Mouse (Mus musculus): ENCODE results near the gene Rbfox2. TPM values are rescaled to one million over a fixed set of nuclear protein-coding genes. Genes with fewer than 3 reads are reported as not detected.

The Rbfox2 gene
- polyA plus RNA-seq, 1 experiment: 6.1 TPM

DNA sequence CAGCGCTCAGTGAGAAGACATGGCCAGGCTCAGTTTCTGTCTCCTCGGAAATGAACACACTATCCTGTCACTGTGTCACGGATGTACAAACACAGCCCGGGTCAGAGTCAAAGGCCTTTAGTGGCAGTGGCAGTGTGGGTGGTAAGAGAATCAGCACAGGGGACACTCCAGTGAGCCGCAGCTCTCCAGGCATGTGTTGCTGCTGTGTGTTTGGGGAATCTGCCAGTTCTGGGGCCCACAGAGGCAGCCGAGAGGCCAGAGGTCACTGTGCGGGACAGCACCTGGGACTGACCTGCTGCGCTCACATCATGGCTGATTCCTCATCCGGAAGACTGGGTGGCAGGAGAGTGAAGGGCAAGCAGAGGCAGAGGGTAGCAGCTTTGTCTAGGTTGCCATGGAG lies 228.9 kb downstream of the Rbfox2 start:
- 88% methylated on average over 9 of the region's 9 CpGs for whole genome bisulfite sequencing
- TF ChIP-seq CTCF (IDR thresholded peaks at IDR 0.05; ENCODE audit: control insufficient read depth, insufficient read depth, low read length) (no peak), POLR2A (IDR thresholded peaks at IDR 0.05; ENCODE audit: borderline replicate concordance, control insufficient read depth, low read depth, low read length) (no peak)
- H3K27ac ChIP-seq (ENCODE audit: control insufficient read depth, insufficient read depth, low read depth, low read length, poor library complexity): no peak overlapping the region
- no peaks in the 10 kb centered on the region for H3K4me1 ChIP-seq (ENCODE audit: control insufficient read depth, insufficient read depth, low read length)
- no peak overlapping the region for H3K4me3 ChIP-seq (replicated peaks; ENCODE audit: control insufficient read depth, low read depth, low read length)

DNA sequence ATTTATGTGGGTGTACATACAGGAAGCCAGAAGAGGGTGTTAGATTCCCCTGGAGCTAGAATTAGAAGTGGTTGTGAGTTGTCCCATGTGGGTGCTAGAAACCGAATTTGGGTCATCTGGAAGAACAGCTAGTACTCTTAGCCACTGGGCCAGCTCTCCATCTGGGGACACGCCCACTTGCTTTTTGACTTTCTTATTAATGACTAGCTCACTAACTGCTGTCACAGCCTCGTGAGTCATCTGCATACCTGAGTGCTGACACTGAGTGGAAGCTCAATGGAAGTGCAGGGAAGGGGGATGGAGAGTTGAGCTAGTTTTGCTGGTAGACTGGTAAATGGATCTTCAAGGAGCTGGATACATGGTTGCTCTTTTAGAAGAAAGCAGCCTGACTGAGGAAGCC lies 230.3 kb downstream of the Rbfox2 start:
- H3K4me3 ChIP-seq (replicated peaks; ENCODE audit: control insufficient read depth, low read depth, low read length): no peak overlapping the region
- H3K27ac ChIP-seq (ENCODE audit: control insufficient read depth, insufficient read depth, low read depth, low read length, poor library complexity): no peak overlapping the region
- 68% methylated on average over 3 of the region's 3 CpGs for WGBS
- H3K4me1 ChIP-seq (ENCODE audit: control insufficient read depth, insufficient read depth, low read length): no peaks in the 10 kb centered on the region
- no peak for TF ChIP-seq POLR2A (IDR thresholded peaks at IDR 0.05; ENCODE audit: borderline replicate concordance, control insufficient read depth, low read depth, low read length)
- no peak for TF ChIP-seq CTCF (IDR thresholded peaks at IDR 0.05; ENCODE audit: control insufficient read depth, insufficient read depth, low read length)

DNA sequence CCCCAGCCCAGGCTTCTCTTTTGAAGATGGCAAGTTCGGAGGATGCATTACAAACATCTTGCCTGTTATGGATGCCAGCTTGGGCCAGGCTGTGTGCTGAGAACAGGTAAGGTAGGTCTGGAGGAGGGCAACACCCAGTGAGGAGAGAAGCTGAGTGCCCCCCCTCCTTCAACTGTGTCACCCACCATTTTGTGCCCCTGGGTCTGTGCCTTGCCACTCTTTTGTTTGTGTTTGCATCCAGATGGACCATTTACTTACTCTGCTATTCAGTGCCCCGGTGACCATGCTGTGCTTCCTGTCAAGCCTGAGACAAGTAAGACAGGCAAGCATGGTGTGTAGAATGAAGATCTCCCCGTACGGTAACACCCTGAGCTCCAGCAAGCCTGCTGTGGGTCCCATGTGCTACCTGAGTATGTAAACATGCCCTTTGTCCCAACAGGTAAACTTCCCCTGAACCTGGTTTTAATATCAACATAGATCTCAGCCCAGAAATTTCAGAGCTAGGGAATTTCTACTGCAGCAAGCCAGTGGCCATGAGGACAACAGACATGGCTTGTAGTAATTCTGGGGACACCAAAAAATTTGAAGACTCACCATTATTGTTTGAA lies 234.1 kb downstream of the Rbfox2 start:
- Histone ChIP-seq H3K27ac (ENCODE audit: control insufficient read depth, insufficient read depth, low read depth, low read length, poor library complexity) (no peak overlapping the region), H3K4me3 (replicated peaks; ENCODE audit: control insufficient read depth, low read depth, low read length) (no peak overlapping the region), H3K4me1 (ENCODE audit: control insufficient read depth, insufficient read depth, low read length) (no peaks in the 10 kb centered on the region)
- 73% methylated on average over 4 of the region's 4 CpGs for WGBS
- TF ChIP-seq CTCF (IDR thresholded peaks at IDR 0.05; ENCODE audit: control insufficient read depth, insufficient read depth, low read length): no peak
- TF ChIP-seq POLR2A (IDR thresholded peaks at IDR 0.05; ENCODE audit: borderline replicate concordance, control insufficient read depth, low read depth, low read length): no peak

DNA sequence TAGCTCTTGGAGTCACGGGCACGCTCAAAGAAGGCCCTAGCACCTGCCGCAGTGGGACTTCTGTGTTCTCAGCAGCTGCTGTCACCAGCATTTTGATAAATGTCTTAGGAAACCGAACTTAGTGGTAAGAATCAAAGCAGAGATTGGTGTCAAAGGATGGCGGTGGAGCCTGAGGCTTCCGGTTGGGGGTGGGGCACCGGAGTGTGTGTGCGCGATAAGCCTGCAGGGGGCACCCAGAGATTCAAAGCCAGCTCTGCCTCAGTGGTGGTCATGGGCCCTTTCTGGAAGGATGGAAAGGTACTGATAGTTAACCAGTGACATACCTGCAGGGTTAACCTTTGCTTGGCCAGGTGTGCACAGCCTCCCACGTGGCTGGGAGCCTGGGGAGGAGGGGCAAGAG lies 235.3 kb downstream of the Rbfox2 start:
- TF ChIP-seq POLR2A (IDR thresholded peaks at IDR 0.05; ENCODE audit: borderline replicate concordance, control insufficient read depth, low read depth, low read length) (no peak), CTCF (IDR thresholded peaks at IDR 0.05; ENCODE audit: control insufficient read depth, insufficient read depth, low read length) (no peak)
- 3% methylated on average over 10 of the region's 10 CpGs for WGBS
- Histone ChIP-seq H3K27ac (ENCODE audit: control insufficient read depth, insufficient read depth, low read depth, low read length, poor library complexity) (no peak overlapping the region), H3K4me3 (replicated peaks; ENCODE audit: control insufficient read depth, low read depth, low read length) (no peak overlapping the region), H3K4me1 (ENCODE audit: control insufficient read depth, insufficient read depth, low read length) (no peaks in the 10 kb centered on the region)

DNA sequence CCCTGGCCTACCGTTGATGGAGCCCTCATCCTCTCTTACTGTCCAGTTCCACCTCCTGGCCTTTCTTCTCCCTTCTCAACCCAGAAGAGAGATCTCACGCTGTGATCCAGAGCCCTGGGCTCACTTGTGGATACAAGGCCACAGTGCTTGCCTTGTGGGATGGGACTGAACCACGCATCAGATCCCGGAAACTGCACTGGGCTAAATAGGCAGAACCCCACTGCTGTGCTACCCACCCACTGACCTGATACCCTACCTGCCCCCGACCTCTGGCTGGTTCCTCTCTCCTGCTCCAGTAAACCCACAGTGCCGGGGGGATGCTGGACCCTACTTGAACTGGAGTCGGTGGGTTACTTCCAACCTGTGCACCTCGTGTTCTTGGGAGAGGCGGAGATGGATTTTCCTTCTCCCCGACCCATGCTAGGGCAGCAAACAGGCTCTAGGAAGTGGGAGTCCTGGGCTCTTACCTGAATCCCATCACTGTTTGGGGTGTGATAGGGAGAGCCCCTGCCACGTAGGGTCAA lies 236.0 kb downstream of the Rbfox2 start:
- TF ChIP-seq CTCF (IDR thresholded peaks at IDR 0.05; ENCODE audit: control insufficient read depth, insufficient read depth, low read length) (no peak), POLR2A (IDR thresholded peaks at IDR 0.05; ENCODE audit: borderline replicate concordance, control insufficient read depth, low read depth, low read length) (no peak)
- no peak overlapping the region for H3K27ac ChIP-seq (ENCODE audit: control insufficient read depth, insufficient read depth, low read depth, low read length, poor library complexity)

GRCm38 (mm10) chr15:77069019-77069418 lies 237.8 kb downstream of the Rbfox2 start:
- no peak overlapping the region for H3K27ac ChIP-seq (ENCODE audit: control insufficient read depth, insufficient read depth, low read depth, low read length, poor library complexity)
- no peaks in the 10 kb centered on the region for H3K4me1 ChIP-seq (ENCODE audit: control insufficient read depth, insufficient read depth, low read length)
- 76% methylated on average over 3 of the region's 3 CpGs for WGBS
- no peak for TF ChIP-seq CTCF (IDR thresholded peaks at IDR 0.05; ENCODE audit: control insufficient read depth, insufficient read depth, low read length)
- TF ChIP-seq POLR2A (IDR thresholded peaks at IDR 0.05; ENCODE audit: borderline replicate concordance, control insufficient read depth, low read depth, low read length): no peak
- H3K4me3 ChIP-seq (replicated peaks; ENCODE audit: control insufficient read depth, low read depth, low read length): no peak overlapping the region

More for the DNA sequence above, 236.0 kb downstream of the Rbfox2 start:
- WGBS: 74% methylated on average over 11 of the region's 11 CpGs
- Histone ChIP-seq H3K4me1 (ENCODE audit: control insufficient read depth, insufficient read depth, low read length) (no peaks in the 10 kb centered on the region), H3K4me3 (replicated peaks; ENCODE audit: control insufficient read depth, low read depth, low read length) (no peak overlapping the region)

DNA sequence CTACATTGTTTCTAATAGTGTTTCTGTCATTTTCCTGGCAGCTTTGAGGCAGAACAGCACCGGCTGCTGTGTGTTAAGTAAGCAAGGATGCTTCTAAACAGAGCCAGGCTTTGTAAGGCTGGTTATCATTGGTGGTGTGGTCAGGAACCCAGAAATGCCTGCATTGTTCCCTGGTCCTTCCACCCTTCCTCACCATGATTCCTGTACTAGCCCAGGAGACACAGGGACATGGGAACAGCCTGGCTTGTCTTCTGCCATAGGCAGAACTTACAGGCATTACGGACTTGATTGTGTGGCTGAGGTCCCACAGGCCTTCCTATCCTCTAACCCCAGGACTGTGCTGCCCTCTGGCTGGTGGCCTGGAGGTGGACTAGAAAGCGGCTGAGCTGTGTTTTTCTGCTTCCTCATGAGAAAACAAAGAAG lies 238.4 kb downstream of the Rbfox2 start:
- Histone ChIP-seq H3K27ac (ENCODE audit: control insufficient read depth, insufficient read depth, low read depth, low read length, poor library complexity) (no peak overlapping the region), H3K4me3 (replicated peaks; ENCODE audit: control insufficient read depth, low read depth, low read length) (no peak overlapping the region), H3K4me1 (ENCODE audit: control insufficient read depth, insufficient read depth, low read length) (no peaks in the 10 kb centered on the region)
- WGBS: 62% methylated on average over 3 of the region's 3 CpGs
- no peak for TF ChIP-seq CTCF (IDR thresholded peaks at IDR 0.05; ENCODE audit: control insufficient read depth, insufficient read depth, low read length)
- TF ChIP-seq POLR2A (IDR thresholded peaks at IDR 0.05; ENCODE audit: borderline replicate concordance, control insufficient read depth, low read depth, low read length): no peak

GRCm38 (mm10) chr15:77066233-77066632 lies 240.6 kb downstream of the Rbfox2 start:
- no peak overlapping the region for H3K4me3 ChIP-seq (replicated peaks; ENCODE audit: control insufficient read depth, low read depth, low read length)
- no peak for TF ChIP-seq CTCF (IDR thresholded peaks at IDR 0.05; ENCODE audit: control insufficient read depth, insufficient read depth, low read length)
- no peak for TF ChIP-seq POLR2A (IDR thresholded peaks at IDR 0.05; ENCODE audit: borderline replicate concordance, control insufficient read depth, low read depth, low read length)
- 74% methylated on average over 6 of the region's 6 CpGs for WGBS
- H3K27ac ChIP-seq (ENCODE audit: control insufficient read depth, insufficient read depth, low read depth, low read length, poor library complexity): no peak overlapping the region
- no peaks in the 10 kb centered on the region for H3K4me1 ChIP-seq (ENCODE audit: control insufficient read depth, insufficient read depth, low read length)

Measured in bone marrow, adult 2 months (tissue).